Mouse (Mus musculus) heart, adult 2 months (tissue): ENCODE measurements at regions not wholly inside any gene's neighbourhood (a gene's known extent, or its start where the extent isn't known, plus 50 kb on each side); places are given as distances from the start of the nearest gene placed in this dataset.

Experiments used
- CTCF ChIP-seq: fragments of 200-600 bp; IDR thresholded peaks from 2 replicates; pipeline ENCODE4 v1.8.1; 2022; ENCODE audit warnings: antibody characterized with exemption, mild to moderate bottlenecking, moderate library complexity
- EP300 ChIP-seq: fragments of 200-500 bp; IDR thresholded peaks from 2 replicates; pipeline ENCODE4 v1.6.1; 2011; ENCODE audit warnings: low read depth, low read length, control low read depth; ENCODE audit not compliant: insufficient read depth

- TF ChIP-seq EP300 (no peak), CTCF (no peak)
Measured at GRCm38 (mm10) chr7:76156869-76157268, 72.8 kb upstream of the Agbl1 start.
